Mouse (Mus musculus): Measurements from ENCODE around the gene Mybpc1. TPM values are rescaled to one million over a fixed set of nuclear protein-coding genes. Genes with fewer than 3 reads are reported as not detected.
"Not testable (repeated sequence)": the region's sequence is repeated elsewhere in the genome, so short reads cannot be mapped to it uniquely, and the experiment has no call there.

Gene Mybpc1
- total RNA-seq, 2 experiments from 2014 or later, result 6.1 TPM

- DNase-seq (ENCODE audit: low spot score in 2 of 2), result no peak
- intact Hi-C loops (cut with DNase I), result loop anchor here (5.0 kb wide), 2 partner anchors 170 to 230 kb away; partner anchors contain the start of gene Arl1
These were observed 102.8 kb downstream of the Mybpc1 start for GRCm38 (mm10) chr10:88501886-88502765.

GRCm38 (mm10) chr10:88501370-88501769 lies 103.6 kb downstream of the Mybpc1 start:
- no peak for DNase-seq (ENCODE audit: low spot score in 2 of 2)
- intact Hi-C loops (cut with DNase I), result loop anchor here (5.0 kb wide), 2 partner anchors 171 to 231 kb away; partner anchors contain the start of gene Arl1

GRCm38 (mm10) chr10:88499993-88500392 lies 105.0 kb downstream of the Mybpc1 start:
- intact Hi-C loops (cut with DNase I), result loop anchor here (5.0 kb wide), 2 partner anchors 172 to 232 kb away; partner anchors contain the start of gene Arl1
- no peak for DNase-seq (ENCODE audit: low spot score in 2 of 2)

GRCm38 (mm10) chr10:88496864-88497564 lies 107.9 kb downstream of the Mybpc1 start:
- intact Hi-C loops (cut with DNase I), result no loop called here
- DNase-seq (ENCODE audit: low spot score in 2 of 2), result no peak

GRCm38 (mm10) chr10:88494959-88495587 lies 109.9 kb downstream of the Mybpc1 start:
- no peak for DNase-seq (ENCODE audit: low spot score in 2 of 2)
- intact Hi-C loops (cut with DNase I), result no loop called here

- DNase-seq (ENCODE audit: low spot score in 2 of 2), result no peak
- intact Hi-C loops (cut with DNase I), result no loop called here
These were observed 112.3 kb downstream of the Mybpc1 start for GRCm38 (mm10) chr10:88492658-88493057.

- DNase-seq (ENCODE audit: low spot score in 2 of 2), result no peak
- intact Hi-C loops (cut with DNase I), result no loop called here
These were observed 113.3 kb downstream of the Mybpc1 start for GRCm38 (mm10) chr10:88491632-88492031.

GRCm38 (mm10) chr10:88488629-88489028 lies 116.3 kb downstream of the Mybpc1 start:
- no peak for DNase-seq (ENCODE audit: low spot score in 2 of 2)
- intact Hi-C loops (cut with DNase I), result no loop called here

- intact Hi-C loops (cut with DNase I); DNase-seq (ENCODE audit: low spot score in 2 of 2): not testable (repeated sequence)
These were observed 122.1 kb downstream of the Mybpc1 start for GRCm38 (mm10) chr10:88482866-88483265.

Other genes with a start within 250 kb of the Mybpc1 start
- gene Dram1, start 226.1 kb downstream of the Mybpc1 start, total RNA-seq (2021), result 1 to 10 TPM; 1.0 to 1.1 TPM
- gene Gnptab, start 226.0 kb downstream of the Mybpc1 start, total RNA-seq (2021), result 10 to 100 TPM; 71.4 to 76.5 TPM
- under 1 TPM; 0.59 to 0.84 TPM for gene Sycp3, start 145.6 kb downstream of the Mybpc1 start, total RNA-seq (2021)
- gene Chpt1, start 101.1 kb downstream of the Mybpc1 start, total RNA-seq (2021), result 10 to 100 TPM; 35.6 to 42.1 TPM
- not detected for gene Spic, start 79.9 kb upstream of the Mybpc1 start, total RNA-seq (2021)
- 100 to 1,000 TPM; 127 TPM for gene Arl1, start 125.7 kb upstream of the Mybpc1 start, total RNA-seq (2021)
- gene Utp20, start 221.7 kb upstream of the Mybpc1 start, total RNA-seq (2021), result 10 to 100 TPM; 14.4 to 23.2 TPM